Mouse (Mus musculus) cerebellum, adult (tissue): ENCODE measurements around the gene Mpo.

Source experiments
- ATAC-seq: cut with Nextera tagmentation; 2 replicates; pipeline ENCODE4 v1.9.2; 2017; ENCODE audit warnings: mild to moderate bottlenecking, moderate library complexity, mixed read lengths; ENCODE audit not compliant: insufficient number of reproducible peaks, low FRiP score, low TSS enrichment

Mpo gene

DNA sequence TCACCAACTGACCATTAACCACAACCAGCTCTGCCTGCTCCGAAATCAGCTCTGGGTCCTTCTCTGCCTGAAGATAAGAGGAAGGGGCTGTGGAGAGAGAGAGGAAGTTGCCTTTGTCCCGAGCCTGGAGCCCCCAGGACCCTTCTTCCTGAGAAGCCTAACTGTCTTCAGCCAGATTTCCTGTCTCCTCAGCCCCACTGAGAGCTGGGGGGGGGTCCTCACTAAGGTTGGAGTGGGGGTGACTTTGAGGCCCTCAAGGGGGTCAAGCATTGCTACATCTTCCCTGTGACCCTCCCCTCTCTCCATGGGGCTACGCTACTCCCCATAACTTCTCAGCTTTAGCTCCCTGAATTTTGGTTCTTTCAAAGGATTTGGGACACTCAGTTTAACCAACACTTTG, at the start of gene Mpo:
Mpo (plus strand) TSS at position 122 of the 400 bp plus-strand sequence.
- no peak for ATAC-seq

DNA sequence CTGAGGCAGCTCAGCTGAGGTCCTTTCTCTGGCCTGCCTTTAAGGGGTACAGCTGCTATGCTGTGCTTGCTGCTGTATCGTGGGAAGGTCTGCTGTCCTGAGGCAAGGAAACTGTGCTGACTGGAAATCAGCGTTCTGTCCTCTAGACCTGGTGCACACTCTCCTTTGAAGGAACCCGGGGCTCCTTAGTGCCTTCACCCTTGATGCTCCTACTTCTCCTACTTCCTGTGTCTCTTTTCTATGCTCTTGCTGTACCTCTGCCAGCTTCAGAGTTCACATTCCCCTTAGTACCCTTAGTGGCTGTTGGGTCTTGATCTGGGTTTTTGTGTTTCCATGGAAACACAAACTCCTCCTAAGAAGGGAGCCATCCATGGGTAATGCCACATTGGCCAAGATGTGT, 49.7 kb upstream of the Mpo start:
- ATAC-seq: no peak

DNA sequence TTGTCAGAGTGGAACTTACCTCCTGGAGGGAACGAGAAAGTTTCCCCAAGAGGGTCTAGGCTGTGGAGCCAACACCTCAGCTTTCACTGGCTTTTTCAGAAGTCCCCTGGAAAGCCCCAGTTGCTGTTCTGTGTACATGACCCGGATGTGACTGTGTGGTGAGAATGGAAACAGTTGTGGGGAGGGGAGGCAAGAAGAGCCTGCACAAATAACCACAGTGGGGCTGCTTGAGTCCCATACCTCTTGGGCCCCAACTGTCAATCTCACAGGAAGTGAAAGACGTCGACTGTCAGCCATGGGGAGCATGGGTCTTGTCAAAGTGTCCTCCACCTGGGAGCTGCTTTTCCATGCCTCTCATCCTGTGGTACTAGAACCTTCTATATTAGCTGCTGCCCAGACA, 48.4 kb upstream of the Mpo start:
- no peak for ATAC-seq

DNA sequence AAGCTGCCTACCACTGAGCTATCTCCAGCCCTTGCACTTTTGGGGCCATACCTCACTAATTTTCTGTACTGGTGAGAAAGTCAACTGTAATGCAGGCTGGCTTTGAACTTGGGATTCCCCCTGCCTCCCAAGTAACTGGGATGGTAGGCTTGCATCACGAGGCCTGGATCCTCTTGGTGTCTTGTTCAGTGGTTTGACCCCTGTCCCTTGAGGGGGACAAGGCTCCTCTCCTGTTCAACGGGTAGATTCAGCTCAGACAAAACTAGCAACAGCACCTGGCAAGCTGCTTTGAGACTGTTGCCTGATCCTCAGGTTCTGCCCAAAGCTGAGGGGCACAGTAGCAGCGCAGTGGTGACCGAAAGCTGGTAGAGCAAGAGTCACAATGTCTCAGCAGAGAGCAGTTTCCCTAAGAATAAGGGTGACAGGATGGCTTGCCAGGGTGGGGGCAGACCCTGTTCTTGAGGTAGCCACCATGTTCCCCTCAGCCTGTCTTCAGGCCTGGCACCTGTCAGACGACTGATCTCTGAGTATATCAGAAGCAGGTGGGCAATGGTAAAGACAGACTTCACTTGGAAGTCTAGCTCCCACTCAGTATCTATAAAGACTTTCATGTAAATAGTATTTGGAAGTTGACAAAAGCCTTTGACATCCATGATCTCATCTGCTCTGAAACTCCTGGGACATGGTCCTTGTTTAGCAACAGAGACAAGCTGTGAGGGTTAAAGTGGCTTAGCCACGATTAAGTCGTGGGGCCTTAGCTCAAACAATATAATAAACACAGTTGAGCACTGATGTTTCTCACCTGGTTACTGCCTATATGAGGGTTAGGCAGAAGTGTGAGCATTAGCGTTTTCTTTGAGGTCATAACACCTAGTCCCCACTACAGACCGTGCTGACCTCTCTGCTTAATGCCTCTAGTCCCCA, 47.5 kb upstream of the Mpo start:
- ATAC-seq: no peak

DNA sequence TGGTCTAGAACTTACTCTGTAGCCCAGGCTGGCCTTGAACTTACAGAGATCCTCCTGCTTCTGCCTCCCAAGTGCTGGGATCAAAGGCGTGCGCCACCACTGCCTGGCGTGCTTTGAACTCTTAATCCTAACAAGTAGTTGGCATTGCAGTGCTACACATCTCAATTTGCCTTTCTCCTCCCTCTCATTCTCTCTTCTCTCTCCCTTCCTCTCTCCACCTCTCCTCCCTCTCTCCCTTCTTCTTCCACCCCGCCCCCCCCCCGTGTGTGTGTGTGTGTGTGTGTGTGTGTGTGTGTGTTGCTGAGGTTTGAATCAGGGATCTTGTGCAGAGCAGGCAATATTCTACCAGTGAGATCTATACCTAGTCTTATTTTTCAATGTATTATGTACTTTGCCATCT, 46.1 kb upstream of the Mpo start:
- ATAC-seq: no peak

DNA sequence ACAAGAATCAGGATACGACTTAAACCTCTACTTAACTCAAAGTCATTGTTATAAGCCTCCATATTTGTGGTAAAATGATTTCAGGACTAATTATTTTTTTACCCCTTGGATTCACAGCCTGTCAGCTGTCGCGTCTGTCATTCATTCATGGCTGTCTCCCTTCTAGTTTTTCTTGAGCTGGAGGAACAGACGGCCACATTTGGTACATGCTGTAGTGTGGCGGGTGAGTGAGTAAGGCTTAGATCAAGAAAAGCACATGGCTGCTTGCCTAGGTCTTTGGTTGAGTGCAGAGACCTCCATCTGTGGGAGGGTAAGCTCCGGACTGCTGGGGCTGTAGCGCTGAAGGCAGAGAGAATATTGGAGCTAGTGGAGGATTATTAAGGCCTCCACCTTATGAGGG, 45.7 kb upstream of the Mpo start:
- ATAC-seq: no peak

DNA sequence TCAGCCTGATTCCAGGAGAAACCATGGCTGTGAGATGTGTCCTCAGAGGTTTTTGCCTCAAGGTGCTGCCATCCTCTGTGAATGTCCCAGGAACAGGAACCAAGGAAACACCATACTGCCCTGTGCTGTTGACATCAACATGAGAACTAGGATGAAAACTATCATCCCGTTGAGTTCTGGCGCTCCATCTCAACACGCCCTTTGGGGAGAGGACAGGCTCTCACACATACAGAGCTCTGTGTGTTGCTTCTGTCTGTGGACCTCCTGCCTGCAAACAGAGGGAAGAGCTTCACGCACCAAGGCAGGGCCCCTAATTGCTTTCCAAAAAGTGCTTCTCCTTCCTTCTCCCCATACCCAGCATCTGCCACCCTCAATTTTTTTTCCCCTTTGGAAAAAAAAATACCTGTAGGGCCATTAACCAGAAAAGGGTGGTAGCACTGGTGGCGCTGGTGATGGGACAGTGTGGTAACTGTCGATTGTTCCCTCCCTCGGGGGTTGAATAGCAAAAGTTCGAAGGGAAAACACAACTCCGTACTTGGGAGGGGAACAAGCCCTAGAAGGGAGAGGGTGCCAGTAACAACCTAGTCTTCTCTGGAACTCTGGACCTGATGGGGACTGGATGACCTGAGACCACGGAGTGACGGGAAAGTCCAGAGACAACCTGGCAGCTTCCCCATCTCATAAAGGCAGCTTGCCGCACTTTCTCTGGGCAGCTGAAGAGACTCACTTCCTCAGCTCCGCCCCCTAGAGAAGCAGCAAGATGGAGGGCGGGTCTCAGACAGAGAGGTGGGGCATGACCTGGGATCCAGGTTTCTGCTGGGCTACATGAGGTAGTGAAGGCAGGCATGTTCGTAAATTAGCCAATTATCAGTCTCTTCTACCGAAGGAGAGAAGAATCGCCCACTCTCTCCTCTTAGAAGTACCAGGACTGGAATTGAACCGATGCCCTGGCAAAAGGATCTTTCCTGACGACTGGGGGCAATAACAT, 45.0 kb upstream of the Mpo start:
- ATAC-seq: no peak

DNA sequence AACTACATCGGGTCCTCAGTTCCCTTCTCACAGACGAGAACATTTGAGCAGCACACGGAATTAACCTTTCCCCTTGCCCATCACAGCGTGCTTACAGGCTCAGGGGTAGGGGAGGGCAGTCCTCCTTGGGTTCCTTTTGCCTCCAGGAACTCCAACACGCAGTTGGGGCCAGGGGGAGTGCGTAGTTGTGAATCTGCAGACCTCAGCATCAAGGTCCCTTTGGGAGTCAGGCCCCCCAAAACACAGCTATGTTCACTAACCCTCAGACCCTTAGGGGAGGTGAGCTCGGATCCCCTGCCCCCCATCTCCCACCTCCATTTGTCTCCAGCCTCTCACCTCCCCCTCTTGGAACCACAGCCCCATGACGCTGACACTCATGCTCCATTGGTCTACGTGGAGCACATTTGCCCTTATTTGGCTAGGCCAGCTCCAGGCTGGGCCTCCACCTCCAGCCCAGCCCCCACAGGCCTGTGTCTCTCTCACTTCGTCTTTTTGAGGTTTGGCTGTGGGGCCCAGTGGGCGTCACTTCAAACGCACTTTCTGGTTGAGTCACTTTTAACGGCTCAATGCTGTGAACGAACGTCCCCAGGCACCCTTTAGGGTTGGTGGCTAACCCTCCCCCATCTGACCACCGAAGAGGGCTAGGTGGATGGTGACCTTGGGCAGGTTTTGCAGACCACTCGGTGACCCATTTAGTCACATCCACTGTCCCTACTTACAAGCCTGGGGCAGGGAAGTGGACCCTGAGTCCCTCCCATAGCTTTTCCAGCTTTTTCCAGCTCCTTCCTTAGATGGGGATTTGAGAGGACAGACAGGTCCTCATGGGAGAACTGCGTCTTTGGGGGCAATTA, 44.0 kb upstream of the Mpo start:
- ATAC-seq: no peak

DNA sequence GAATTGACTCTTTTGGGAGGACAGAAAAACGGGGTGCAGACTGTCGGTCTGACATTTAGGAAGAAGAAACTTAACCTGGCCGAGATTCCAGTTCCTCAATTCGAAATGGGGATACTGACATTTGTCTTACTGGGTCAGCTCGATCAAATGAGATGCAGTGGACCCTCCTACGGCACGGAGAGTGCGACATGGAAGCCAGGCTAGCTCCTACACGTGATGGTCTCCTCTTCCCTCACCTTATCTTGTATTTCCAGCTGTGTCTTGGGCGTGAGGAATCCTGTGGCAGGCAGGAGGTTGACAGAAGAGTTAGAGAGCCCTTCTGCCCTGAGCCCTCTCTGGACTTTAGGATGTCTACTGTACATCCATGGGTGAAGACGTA, 43.3 kb upstream of the Mpo start:
- no peak for ATAC-seq

DNA sequence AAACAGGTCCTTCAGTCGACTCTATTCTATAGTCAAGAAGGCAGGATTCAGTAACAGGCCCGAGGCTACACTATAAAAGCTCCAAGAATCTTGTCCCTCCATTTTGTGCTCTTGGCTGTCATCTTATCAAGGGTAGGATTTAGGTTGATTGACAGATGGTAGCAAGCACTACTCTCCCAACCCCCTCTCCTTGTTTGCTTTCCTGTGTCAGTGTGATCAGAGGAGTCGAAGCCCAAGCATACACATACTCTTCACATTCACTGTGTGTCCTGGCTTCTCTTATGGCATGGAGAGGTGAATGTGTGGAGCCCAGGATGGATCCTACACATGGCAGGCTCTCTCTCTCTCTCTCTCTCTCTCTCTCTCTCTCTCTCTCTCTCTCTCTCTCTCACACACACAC, 42.9 kb upstream of the Mpo start:
- no peak for ATAC-seq

DNA sequence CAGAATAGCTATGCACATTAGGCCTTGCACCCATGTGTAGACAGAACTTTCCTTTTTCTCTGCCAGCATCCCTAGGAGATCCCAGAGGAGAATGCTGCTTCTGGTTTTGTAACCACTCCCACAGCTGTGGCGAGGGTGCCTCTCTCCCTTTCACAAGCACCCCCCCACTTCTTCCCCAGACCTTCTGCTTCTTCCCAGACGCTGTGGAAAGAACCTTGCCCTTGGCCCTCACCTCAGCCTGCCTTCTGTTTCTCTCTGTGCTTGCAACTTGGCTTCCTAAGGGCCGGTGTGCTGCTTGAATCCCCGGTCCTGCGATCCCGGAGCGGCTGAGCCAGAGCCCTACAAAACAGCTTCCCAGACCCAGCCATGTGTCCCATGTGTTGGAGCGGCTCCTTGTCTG, 42.4 kb upstream of the Mpo start:
- no peak for ATAC-seq

DNA sequence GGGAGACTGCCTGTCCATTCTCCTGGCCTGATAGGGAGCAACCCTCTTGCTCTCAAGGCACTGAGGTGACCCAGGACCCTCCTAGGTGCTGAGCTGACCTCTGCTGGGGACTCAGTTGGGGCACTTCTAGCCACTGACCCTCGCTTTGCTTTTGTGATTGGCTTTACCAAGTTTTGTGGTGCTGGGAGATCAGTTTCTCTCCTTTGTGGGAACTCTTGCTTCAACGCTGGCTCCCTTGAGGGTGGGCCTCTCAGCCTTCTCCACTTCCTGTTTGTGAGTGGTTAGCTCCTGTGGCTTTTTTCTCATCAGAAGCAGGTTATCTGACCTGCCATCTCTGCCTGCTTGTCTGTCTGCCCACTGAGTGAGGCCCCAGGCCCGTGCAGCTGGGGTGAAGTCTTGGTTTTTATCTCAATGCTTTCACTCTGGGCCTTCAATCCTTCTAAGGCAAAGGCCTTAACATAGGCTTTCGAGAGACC, 41.9 kb upstream of the Mpo start:
- no peak for ATAC-seq

DNA sequence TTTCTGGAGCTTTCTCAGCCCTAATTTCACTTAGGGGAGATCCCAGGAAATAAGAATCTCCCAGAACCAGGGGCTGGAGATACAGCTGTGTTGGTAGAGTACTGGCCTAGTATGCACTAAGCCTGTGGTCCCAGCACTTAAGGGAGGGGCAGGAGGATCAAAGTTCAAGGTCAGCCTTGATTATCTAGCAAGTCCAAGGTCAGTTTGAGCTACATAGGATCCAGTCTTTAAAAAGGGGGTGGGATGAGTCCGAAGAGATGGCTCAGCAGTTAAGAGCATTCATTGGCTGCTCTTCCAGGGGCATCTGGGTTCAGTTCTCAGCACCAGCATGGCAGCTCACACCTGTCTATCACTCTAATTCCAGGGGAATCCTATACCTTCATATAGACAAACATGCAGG, 41.1 kb upstream of the Mpo start:
- no peak for ATAC-seq

DNA sequence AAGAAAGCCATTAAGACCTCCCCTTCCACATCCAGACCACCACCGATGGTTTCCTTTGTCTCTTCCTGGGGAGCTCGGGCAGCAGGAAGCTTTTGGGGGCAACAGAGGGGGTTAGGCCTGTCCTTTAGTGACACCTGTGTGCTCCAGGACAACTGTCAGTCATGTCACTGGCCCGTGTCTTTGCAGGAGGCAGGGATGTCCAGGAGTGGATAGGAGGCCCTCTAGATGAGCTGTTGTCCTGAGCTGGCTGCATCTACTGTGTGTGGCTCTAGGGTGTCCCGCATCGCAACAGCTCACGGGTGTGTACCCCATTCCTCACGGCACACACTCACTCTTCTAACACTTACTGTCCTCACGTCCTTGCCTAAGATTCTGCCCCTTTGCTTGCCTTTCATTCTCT, 40.1 kb upstream of the Mpo start:
- ATAC-seq: no peak

DNA sequence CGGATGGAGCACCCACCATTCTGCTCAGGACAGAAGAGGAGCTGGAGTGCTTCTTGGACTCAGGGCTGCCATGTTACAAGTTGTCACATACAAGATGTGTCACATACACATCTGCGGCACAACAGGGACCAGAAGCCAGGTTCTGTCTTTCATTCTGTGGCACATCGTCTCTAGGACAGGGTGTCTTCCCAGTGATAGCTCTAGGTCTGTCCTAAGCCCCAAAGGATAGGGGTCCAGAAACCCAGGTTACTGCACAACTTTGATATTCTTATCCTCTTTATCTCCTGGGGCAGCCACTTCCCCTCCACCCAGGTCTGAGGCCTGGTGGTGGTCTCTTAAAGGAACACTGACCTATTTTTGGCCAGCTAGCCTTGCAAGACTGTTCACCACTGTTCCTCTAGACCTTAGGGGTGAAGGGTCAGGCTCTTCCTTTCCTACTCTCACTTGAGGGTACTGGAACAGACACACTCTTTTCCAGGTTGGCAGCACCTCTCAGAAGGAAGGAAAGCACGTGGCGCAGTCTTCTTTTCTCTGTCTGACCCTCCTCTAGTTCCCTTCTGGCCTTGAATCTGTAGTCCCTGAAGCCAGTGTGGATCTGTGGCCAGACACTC, 39.4 kb upstream of the Mpo start:
- ATAC-seq: no peak

DNA sequence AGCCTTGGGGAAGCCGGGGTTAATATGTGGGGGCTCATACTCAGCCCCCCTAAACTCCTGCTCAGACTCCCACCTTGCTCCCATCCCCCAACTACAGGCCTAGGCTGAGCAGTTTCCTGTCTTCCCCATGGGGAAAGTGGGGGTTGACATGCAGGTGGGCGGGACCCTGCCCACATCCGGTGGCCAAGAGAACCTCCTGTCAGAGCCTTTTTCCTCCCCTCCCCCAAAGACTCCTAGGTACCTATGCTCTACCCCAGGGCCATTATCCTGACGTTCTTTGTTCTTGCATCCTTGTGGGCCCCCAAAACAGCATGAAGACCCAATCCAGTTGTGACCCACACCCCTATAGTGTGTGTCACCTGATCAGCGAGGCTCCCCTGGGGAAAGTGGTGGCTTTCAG, 38.8 kb upstream of the Mpo start:
- no peak for ATAC-seq

DNA sequence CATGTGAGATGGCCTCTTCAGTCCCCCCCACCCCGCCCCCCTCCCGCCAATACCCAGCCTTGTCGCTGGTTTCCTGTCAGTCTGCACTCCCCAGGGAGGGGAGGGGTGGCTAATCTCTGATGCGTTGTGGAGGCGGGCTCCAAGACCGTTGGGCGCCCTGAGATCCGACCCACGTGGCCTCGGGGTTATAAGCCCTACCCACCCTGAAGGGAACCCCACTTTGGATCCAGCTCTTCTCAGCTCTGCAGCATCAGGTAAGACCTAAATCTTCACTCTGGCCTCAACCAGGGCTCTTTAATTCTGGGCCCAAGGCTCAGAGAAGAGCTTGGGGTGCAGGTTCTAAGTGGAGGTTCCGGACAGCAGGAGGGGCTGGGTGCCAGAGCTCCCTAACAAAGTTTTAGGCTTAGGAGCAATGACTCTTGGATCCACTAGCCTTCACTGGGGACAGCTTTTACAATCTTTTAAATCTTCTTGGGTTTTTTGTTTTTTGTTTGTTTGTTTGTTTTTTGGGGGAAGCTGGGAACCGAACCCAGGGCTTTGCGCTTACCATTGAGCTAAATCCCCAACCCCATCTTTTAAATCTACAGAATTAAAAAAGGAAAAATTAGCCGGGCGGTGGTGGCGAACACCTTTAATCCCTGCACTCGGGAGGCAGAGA, 37.9 kb upstream of the Mpo start:
- no peak for ATAC-seq

DNA sequence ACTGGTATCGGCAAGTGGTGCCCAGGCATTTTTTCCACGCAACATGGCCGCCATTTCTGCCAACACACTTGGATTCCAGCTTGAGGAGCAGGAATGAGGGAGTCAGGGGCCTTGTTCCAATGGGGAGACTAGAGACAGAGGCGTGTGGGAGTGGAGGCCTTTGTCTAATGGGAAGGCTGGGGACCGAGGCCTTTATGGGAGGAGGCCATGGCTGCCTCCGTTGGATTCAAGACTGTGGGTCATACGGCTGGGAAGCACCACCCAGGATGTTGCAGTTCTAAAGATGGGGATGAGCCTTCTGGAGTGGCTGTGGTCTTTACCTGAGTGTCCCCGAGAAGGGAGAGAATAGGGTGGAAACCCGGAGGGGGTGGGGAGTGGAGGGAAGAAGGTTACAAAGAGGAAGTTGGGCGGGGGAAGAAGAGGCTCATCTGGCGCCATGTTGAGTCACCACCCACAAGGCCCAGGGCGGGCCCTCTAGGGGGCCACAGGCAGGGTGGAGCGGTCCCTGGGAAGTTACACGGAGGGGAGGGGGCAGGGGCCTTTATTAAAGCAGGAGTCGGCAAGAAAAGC, 37.0 kb upstream of the Mpo start:
- ATAC-seq: no peak
